Comparison of ENCODE assay signal across 34 mouse cellular contexts in genomic region chr8:94624885-94625284, GRCm38 (mm10).
"Had no signal": no experiment of that assay in that cellular context is flagged by ENCODE, and none has a peak within 500 bp of the region (broad histone marks: within the 10 kb centered on the region; RNA-seq: fewer than 3 reads in every experiment).

No protein-coding gene starts in this region.

- ATAC-seq: hindbrain, embryonic 16.5 days; hindbrain, postnatal 0 days; inflammation-experienced regulatory T-cells, adult 6 months; intestine, embryonic 15.5 days; intestine, embryonic 16.5 days; intestine, postnatal 0 days had no signal

- H3K9ac ChIP-seq: heart, embryonic 12.5 days; heart, embryonic 13.5 days; heart, embryonic 15.5 days; hindbrain, embryonic 12.5 days; hindbrain, embryonic 13.5 days; hindbrain, embryonic 14.5 days; hindbrain, embryonic 15.5 days; intestine, embryonic 15.5 days; kidney, embryonic 15.5 days had no signal

- H3K27ac ChIP-seq: heart, embryonic 13.5 days; heart, embryonic 15.5 days; hindbrain, embryonic 10.5 days; hindbrain, embryonic 12.5 days; hindbrain, embryonic 13.5 days; hindbrain, embryonic 14.5 days; hindbrain, embryonic 15.5 days; hindbrain, postnatal 0 days; intestine, embryonic 15.5 days; kidney, embryonic 15.5 days; kidney, postnatal 0 days; layer of hippocampus, adult 2 months; left cerebral cortex, adult 2 months had no signal

- H3K4me3 ChIP-seq: heart, embryonic 12.5 days; heart, embryonic 13.5 days; heart, embryonic 15.5 days; hindbrain, embryonic 10.5 days; hindbrain, embryonic 12.5 days; hindbrain, embryonic 13.5 days; hindbrain, embryonic 15.5 days; intestine, embryonic 15.5 days; kidney, embryonic 15.5 days; layer of hippocampus, adult 2 months; left cerebral cortex, adult 2 months had no signal

- DNase-seq: heart, postnatal 10 days; heart, postnatal 14 days; heart, postnatal 36 days; heart, postnatal 4 days; kidney, adult 11 months; kidney, adult 18-20 months; kidney, adult 2 months; kidney, adult 8-10 months; kidney, adult 9 months; kidney, postnatal 10 days; kidney, postnatal 14 days; kidney, postnatal 25 days; kidney, postnatal 36 days; kidney, postnatal 4 days; layer of hippocampus, adult 9-11 months; layer of hippocampus, postnatal 36 days had no signal

- H3K27me3 ChIP-seq: heart, embryonic 12.5 days; heart, embryonic 13.5 days; heart, embryonic 15.5 days; hindbrain, embryonic 12.5 days; hindbrain, embryonic 13.5 days; hindbrain, embryonic 15.5 days; intestine, embryonic 15.5 days; kidney, embryonic 15.5 days had no signal

- H3K4me1 ChIP-seq: heart, embryonic 12.5 days; heart, embryonic 13.5 days; heart, embryonic 15.5 days; hindbrain, embryonic 10.5 days; hindbrain, embryonic 12.5 days; hindbrain, embryonic 13.5 days; hindbrain, embryonic 15.5 days; intestine, embryonic 15.5 days; kidney, embryonic 15.5 days had no signal

- H3K9me3 ChIP-seq: heart, embryonic 12.5 days; heart, embryonic 13.5 days; heart, embryonic 15.5 days; hindbrain, embryonic 10.5 days; hindbrain, embryonic 12.5 days; hindbrain, embryonic 13.5 days; hindbrain, embryonic 15.5 days; intestine, embryonic 15.5 days; kidney, embryonic 15.5 days had no signal
